Mouse (Mus musculus) hindbrain, embryonic 15.5 days (tissue): ENCODE data around the gene Uba7. TPM values are rescaled to one million over a fixed set of nuclear protein-coding genes. Genes with fewer than 3 reads are reported as not detected.
A peak's percentile ranks its signal among the peaks of the same experiment; 100 is the strongest.

ENCODE experiments used
- ATAC-seq: fragments of 200-750 bp; cut with Nextera tagmentation; 2 replicates; pipeline ENCODE4 v1.8.0; 2017; ENCODE audit warnings: low read depth, moderate number of reproducible peaks, moderate TSS enrichment; ENCODE audit not compliant: low FRiP score
- H3K27ac ChIP-seq: fragments of 300-500 bp; sonication (generic); replicated peaks from 2 replicates; pipeline ENCODE4 v1.5.1; 2015; ENCODE audit warnings: mild to moderate bottlenecking, inconsistent platforms
- H3K27me3 ChIP-seq: fragments of 300-500 bp; sonication (generic); 2 replicates; pipeline ENCODE4 v1.6.1; 2015; ENCODE audit warnings: control low read depth, inconsistent platforms
- H3K36me3 ChIP-seq: fragments of 300-500 bp; sonication (generic); 2 replicates; pipeline ENCODE4 v1.6.1; 2015; ENCODE audit warnings: control low read depth, inconsistent platforms
- H3K4me1 ChIP-seq: fragments of 300-500 bp; sonication (generic); replicated peaks from 2 replicates; pipeline ENCODE4 v1.6.1; 2015; ENCODE audit warnings: control low read depth, inconsistent platforms
- H3K4me2 ChIP-seq: fragments of 300-500 bp; sonication (generic); 2 replicates; pipeline ENCODE4 v1.6.1; 2015; ENCODE audit warnings: moderate library complexity, mild to moderate bottlenecking, inconsistent platforms
- H3K4me3 ChIP-seq: fragments of 300-500 bp; sonication (generic); 2 replicates; pipeline ENCODE4 v1.5.1; 2015; ENCODE audit warnings: mild to moderate bottlenecking, inconsistent platforms
- H3K9ac ChIP-seq: fragments of 300-500 bp; sonication (generic); 2 replicates; pipeline ENCODE4 v1.6.1; 2015; ENCODE audit warnings: inconsistent platforms
- H3K9me3 ChIP-seq: fragments of 300-500 bp; sonication (generic); 2 replicates; pipeline ENCODE4 v1.6.1; 2016; ENCODE audit warnings: control low read depth, inconsistent platforms
- WGBS: fragments of 180-500 bp; shearing (Covaris S2); methylation state at CpG from one replicate; pipeline ENCODE4 v1.1.7; 2015; 5-methylcytosine and 5-hydroxymethylcytosine counted together
- polyA plus RNA-seq: library from polyadenylated mRNA; unstranded; fragments of >200 nt; fragmentation: Nextera tagmentation; extraction: Ambion mirVana; gene quantifications from 2 replicates; pipeline ENCODE4 v1.2.1, GENCODE M21; 2015

Gene Uba7
- polyA plus RNA-seq, 1 experiment from 2014 or later, result 6.4 TPM

DNA sequence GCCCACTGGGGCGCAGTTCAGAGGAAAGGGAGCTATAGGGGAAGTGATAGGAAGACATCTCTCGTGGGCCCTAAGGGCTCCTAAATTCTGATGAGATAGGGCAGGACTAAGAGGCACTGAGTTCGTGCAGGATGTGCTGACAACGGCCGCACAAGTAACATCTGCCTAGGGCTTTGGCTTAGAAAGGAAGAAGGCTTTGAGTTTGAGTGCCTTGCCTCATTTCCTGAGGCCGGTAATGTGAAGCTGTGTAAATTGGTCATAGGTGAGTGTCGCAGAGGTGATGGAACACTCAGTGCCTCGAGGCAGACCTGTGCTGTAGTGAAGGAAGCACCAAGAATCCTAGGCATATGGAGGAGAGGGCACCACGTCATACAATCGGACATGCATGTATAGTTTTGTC lies 8.6 kb upstream of the Uba7 start:
- Histone ChIP-seq H3K4me3 (no peak overlapping the region), H3K9ac (no peak overlapping the region), H3K9me3 (no peaks in the 10 kb centered on the region), H3K27me3 (no peaks in the 10 kb centered on the region), H3K4me2 (no peak overlapping the region), H3K27ac (no peak overlapping the region), H3K36me3 (no peaks in the 10 kb centered on the region), H3K4me1 (peaks cover 8% of the 10 kb centered on the region)
- whole genome bisulfite sequencing, result 95% methylated on average over 10 of the region's 10 CpGs
- no peak for ATAC-seq

DNA sequence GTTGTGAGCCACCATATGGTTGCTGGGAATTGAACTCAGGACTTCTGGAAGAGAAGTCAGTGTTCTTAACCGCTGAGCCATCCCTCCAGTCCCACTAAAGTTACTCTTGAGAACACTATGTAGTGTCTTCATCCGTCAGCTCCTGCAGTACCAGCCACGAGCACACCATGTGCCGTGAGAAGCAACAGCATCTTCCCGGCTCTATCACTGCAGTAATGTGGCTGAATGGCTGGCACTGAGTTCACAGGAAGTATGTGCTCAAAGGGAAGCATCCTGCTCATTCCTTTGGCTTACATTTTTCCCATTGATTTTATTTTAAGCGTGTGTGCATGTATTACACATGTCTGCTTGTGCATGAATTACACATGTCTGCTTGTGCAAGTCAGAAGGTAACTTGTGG lies 7.9 kb upstream of the Uba7 start:
- no peak for ATAC-seq
- Histone ChIP-seq H3K4me1 (peaks cover under 1% of the 10 kb centered on the region), H3K27me3 (no peaks in the 10 kb centered on the region), H3K4me3 (no peak overlapping the region), H3K36me3 (no peaks in the 10 kb centered on the region), H3K27ac (no peak overlapping the region), H3K9me3 (no peaks in the 10 kb centered on the region), H3K4me2 (no peak overlapping the region), H3K9ac (no peak overlapping the region)
- 89% methylated on average over 6 of the region's 6 CpGs for whole genome bisulfite sequencing

DNA sequence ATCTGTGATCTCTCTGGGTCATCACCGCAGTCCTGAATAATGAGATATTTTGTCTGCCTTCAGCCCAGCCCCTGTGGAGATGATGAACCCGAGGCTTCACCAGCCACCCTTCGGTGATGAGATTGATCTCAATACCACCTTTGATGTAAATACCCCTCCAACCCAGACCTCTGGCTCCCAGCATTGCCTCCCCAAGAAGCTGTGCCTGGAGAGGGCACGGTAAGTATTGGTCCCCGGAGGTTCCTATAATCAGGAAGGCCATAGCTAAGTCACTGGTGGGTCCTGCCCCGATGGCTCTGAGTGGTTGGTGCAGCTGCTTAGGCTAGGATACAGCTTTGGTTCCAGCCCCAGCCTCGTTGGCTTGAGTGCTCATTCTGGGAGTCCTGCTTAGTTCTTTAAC lies 6.8 kb upstream of the Uba7 start:
- H3K4me2 ChIP-seq, result no peak overlapping the region
- H3K9me3 ChIP-seq, result no peaks in the 10 kb centered on the region
- no peak overlapping the region for H3K4me3 ChIP-seq
- H3K27me3 ChIP-seq, result no peaks in the 10 kb centered on the region
- no peaks in the 10 kb centered on the region for H3K4me1 ChIP-seq
- ATAC-seq, result no peak
- no peaks in the 10 kb centered on the region for H3K36me3 ChIP-seq
- H3K9ac ChIP-seq, result no peak overlapping the region
- H3K27ac ChIP-seq, result no peak overlapping the region
- WGBS, result 92% methylated on average over 7 of the region's 7 CpGs

DNA sequence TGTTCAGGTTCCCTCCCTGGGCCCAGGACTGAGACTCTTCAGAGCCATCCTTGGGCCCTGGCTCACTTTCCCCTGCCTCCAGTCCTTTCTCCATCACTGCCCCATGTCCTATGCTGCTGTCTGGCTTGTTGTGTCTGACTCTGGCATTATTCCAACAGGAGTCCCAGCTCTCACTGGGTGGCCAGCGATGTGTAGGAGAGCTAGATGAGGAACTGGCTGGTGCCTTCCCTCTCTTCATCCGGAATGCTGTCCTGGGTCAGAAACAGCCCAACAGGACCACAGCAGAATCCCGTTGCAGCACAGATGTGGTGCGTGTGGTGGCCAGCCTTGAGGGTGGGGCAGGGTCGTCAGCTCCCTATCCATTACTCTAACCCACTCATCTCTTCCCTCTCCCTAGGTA lies 5.0 kb upstream of the Uba7 start:
- no peaks in the 10 kb centered on the region for H3K4me1 ChIP-seq
- H3K9ac ChIP-seq, result no peak overlapping the region
- no peak overlapping the region for H3K4me3 ChIP-seq
- H3K27me3 ChIP-seq, result no peaks in the 10 kb centered on the region
- WGBS, result 85% methylated on average over 5 of the region's 5 CpGs
- H3K27ac ChIP-seq, result no peak overlapping the region
- H3K36me3 ChIP-seq, result no peaks in the 10 kb centered on the region
- H3K9me3 ChIP-seq, result no peaks in the 10 kb centered on the region
- ATAC-seq, result no peak
- H3K4me2 ChIP-seq, result no peak overlapping the region

GRCm38 (mm10) chr9:107971690-107972541 lies 3.4 kb upstream of the Uba7 start:
- no peaks in the 10 kb centered on the region for H3K4me1 ChIP-seq
- no peak overlapping the region for H3K4me2 ChIP-seq
- ATAC-seq, result no peak
- H3K9me3 ChIP-seq, result no peaks in the 10 kb centered on the region
- H3K4me3 ChIP-seq, result no peak overlapping the region
- H3K9ac ChIP-seq, result no peak overlapping the region
- H3K36me3 ChIP-seq, result no peaks in the 10 kb centered on the region
- H3K27me3 ChIP-seq, result no peaks in the 10 kb centered on the region
- no peak overlapping the region for H3K27ac ChIP-seq
- 82% methylated on average over 8 of the region's 8 CpGs for WGBS

GRCm38 (mm10) chr9:107974491-107975171 lies 674 bp upstream of the Uba7 start:
- H3K9me3 ChIP-seq, result no peaks in the 10 kb centered on the region
- H3K4me1 ChIP-seq, result no peaks in the 10 kb centered on the region
- H3K9ac ChIP-seq, result no peak overlapping the region
- ATAC-seq, result no peak
- 85% methylated on average over 10 of the region's 10 CpGs for WGBS
- no peak overlapping the region for H3K27ac ChIP-seq
- H3K27me3 ChIP-seq, result no peaks in the 10 kb centered on the region
- H3K4me2 ChIP-seq, result no peak overlapping the region
- no peak overlapping the region for H3K4me3 ChIP-seq
- H3K36me3 ChIP-seq, result no peaks in the 10 kb centered on the region

DNA sequence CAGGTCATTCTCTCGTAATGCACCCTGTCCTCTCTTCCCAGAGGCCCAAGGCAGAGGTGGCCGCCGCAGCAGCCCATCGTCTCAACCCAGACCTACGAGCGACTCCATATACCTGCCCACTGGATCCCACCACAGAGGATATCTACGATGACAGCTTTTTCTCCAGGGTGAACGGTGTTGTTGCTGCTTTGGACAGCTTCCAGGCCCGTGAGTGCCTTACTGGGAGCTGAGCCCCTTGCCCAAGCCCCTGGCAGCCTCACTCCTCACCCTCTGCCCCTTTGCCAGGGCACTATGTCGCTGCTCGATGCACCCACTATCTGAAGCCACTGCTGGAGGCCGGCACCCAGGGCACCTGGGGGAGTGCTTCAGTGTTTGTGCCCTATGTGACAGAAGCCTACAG lies 3.5 kb downstream of the Uba7 start:
- no peak for ATAC-seq
- H3K4me2 ChIP-seq, result no peak overlapping the region
- WGBS, result 89% methylated on average over 12 of the region's 12 CpGs

GRCm38 (mm10) chr9:107981684-107982605 lies 6.6 kb downstream of the Uba7 start:
- Histone ChIP-seq H3K36me3 (no peaks in the 10 kb centered on the region), H3K4me3 (no peak overlapping the region), H3K27ac (peak overlapping the region; percentile 78), H3K27me3 (peaks cover 8% of the 10 kb centered on the region), H3K4me2 (peak overlapping the region; percentile 37), H3K9me3 (no peaks in the 10 kb centered on the region), H3K9ac (peak overlapping the region; percentile 5; the same call in 1 of the 2 replicates), H3K4me1 (peaks cover 42% of the 10 kb centered on the region)
- WGBS, result 48% methylated on average over 7 of the region's 7 CpGs
- no peak for ATAC-seq

More for the DNA sequence above, 3.5 kb downstream of the Uba7 start:
- H3K4me1 ChIP-seq, result peaks cover 21% of the 10 kb centered on the region; the same call in 1 of the 2 replicates
- no peaks in the 10 kb centered on the region for H3K36me3 ChIP-seq
- no peaks in the 10 kb centered on the region for H3K9me3 ChIP-seq
- 0 out of 2 replicates have a peak, but pooled peaks cover under 1% of the 10 kb centered on the region for H3K27me3 ChIP-seq
- H3K4me3 ChIP-seq, result no peak overlapping the region
- no peak overlapping the region for H3K27ac ChIP-seq
- no peak overlapping the region for H3K9ac ChIP-seq

DNA sequence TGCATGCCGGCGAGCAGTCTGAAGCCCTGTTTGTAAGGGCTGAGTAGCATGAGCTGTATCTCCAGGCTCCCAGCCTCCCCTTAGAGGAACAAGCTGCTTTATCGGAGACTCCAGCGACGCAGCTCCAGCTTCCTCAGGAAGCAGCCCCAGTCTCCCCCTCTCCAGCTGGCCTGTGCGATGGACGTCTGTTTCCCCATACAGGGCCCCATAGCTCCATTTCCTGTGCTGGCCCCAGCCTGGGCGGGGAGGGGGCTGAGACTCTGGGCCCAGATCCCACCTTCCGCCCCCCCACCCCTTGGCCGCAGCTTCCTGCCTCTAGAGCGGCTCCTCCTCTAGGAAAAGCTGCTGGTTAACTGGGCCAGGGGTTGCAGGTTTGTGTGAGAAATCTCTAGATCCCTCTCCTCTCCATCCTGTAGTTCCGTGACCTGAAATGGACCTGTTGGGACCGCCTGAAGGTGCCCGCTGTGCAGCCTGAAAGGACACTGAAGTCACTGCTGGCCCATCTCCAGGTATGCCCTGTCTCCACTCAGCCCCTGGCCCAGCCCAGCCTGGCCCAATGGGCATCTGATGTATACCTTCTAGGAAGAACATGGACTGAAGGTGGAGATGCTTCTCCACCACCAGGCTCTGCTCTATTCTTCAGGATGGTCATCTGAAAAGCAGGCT lies 7.5 kb downstream of the Uba7 start, which contains the start of gene Gm20661:
Gene Gm20661 (plus strand): TSS at position 378 of the 666 bp plus-strand sequence.
- Histone ChIP-seq H3K27ac (peak within 1 kb of the TSS; percentile 78), H3K9ac (no peak within 1 kb of the TSS), H3K27me3 (peaks cover 8% of the 10 kb centered on the region), H3K4me3 (peak within 1 kb of the TSS; percentile 75; the same call in 1 of the 2 replicates), H3K9me3 (no peaks in the 10 kb centered on the region), H3K36me3 (no peaks in the 10 kb centered on the region), H3K4me2 (peak within 1 kb of the TSS; percentile 91), H3K4me1 (peaks cover 42% of the 10 kb centered on the region)
- WGBS, result 55% methylated on average over 14 of the region's 14 CpGs
- 0 out of 2 replicates have a peak, but pooled peaks have one; percentile 23 for ATAC-seq

DNA sequence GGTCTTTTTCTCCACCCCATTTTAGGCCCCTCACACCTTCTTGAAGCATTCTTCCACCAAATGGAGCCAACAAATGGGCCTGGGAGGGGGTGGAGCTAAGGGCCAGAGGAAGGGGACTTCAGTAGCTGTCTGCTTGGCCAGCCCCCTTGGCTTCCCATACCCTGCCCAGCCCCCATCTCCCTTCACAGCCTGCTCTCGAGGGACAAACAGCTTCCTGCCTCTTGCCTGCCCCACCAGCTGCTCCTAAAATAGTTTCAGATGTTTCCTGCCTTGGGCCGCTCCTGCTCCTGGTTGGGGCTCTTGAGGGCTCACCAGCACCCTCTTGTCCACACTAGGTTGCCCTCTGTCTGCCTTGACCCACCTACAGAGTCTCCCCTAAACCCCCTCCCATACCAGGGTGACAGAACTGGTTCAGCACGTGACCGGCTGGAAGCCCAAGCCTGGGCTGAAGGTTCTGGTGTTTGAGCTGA lies 8.2 kb downstream of the Uba7 start:
- Histone ChIP-seq H3K4me3 (0 out of 2 replicates have a peak overlapping the region, but pooled peaks have one; percentile 75), H3K27me3 (peaks cover 8% of the 10 kb centered on the region), H3K9ac (no peak overlapping the region), H3K4me1 (peaks cover 42% of the 10 kb centered on the region), H3K4me2 (peak overlapping the region; percentile 91), H3K27ac (peak overlapping the region; percentile 78), H3K9me3 (no peaks in the 10 kb centered on the region), H3K36me3 (no peaks in the 10 kb centered on the region)
- 46% methylated on average over 4 of the region's 4 CpGs for WGBS
- ATAC-seq, result no peak
